Mouse (Mus musculus): ENCODE data around the gene Btbd9. TPM values are rescaled to one million over a fixed set of nuclear protein-coding genes. Genes with fewer than 3 reads are reported as not detected.
A peak's percentile ranks its signal among the peaks of the same experiment; 100 is the strongest.

Gene Btbd9
- polyA plus RNA-seq, 1 experiment from 2014 or later: 41.1 TPM

DNA sequence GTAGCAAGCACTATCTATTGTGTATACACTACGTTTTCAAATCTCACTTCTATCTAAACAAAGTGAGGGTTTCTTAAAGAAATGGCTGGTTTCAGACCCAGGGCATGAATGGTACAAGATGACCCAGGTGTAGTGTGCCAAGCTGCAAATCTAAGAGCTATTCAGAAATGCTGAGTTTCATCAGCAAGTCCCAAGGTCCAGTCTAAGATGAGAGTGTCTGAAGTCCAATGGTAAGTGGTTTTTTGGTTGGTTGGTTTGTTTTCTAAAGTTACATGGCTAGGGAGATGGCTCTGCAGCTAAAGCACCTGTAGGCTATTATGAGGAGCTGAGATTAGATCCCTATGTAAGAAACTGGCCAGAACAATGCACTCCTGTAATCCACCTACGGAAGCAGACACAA is 246.8 kb downstream of the Btbd9 start:
- Histone ChIP-seq H3K9me3 (ENCODE audit: control insufficient read depth, low read length) (no peaks in the 10 kb centered on the region), H3K27me3 (ENCODE audit: control insufficient read depth, insufficient read depth, low read length) (no peaks in the 10 kb centered on the region), H3K36me3 (ENCODE audit: control insufficient read depth, insufficient read depth, low read length) (no peaks in the 10 kb centered on the region), H3K4me1 (ENCODE audit: control insufficient read depth, insufficient read depth, low read length) (no peaks in the 10 kb centered on the region), H3K27ac (replicated peaks; ENCODE audit: low read depth, low read length) (no peak overlapping the region), H3K9ac (ENCODE audit: low read length) (no peak overlapping the region), H3K4me3 (ENCODE audit: low read depth, low read length) (no peak overlapping the region), H3K4me2 (ENCODE audit: low read depth, severe bottlenecking) (no peak overlapping the region)
- no peak for ATAC-seq (ENCODE audit: insufficient number of reproducible peaks, low FRiP score, low TSS enrichment, low read depth)
- DNase-seq (ENCODE audit: low spot score): no peak
- 75% methylated on average over 2 of the region's 2 CpGs for WGBS

GRCm38 (mm10) chr17:30328924-30329323 is 247.4 kb downstream of the Btbd9 start:
- no peaks in the 10 kb centered on the region for H3K36me3 ChIP-seq (ENCODE audit: control insufficient read depth, insufficient read depth, low read length)
- no peak overlapping the region for H3K9ac ChIP-seq (ENCODE audit: low read length)
- no peaks in the 10 kb centered on the region for H3K27me3 ChIP-seq (ENCODE audit: control insufficient read depth, insufficient read depth, low read length)
- no peak overlapping the region for H3K4me3 ChIP-seq (ENCODE audit: low read depth, low read length)
- whole genome bisulfite sequencing: 63% methylated on average over 5 of the region's 5 CpGs
- H3K9me3 ChIP-seq (ENCODE audit: control insufficient read depth, low read length): no peaks in the 10 kb centered on the region
- DNase-seq (ENCODE audit: low spot score): no peak
- H3K27ac ChIP-seq (replicated peaks; ENCODE audit: low read depth, low read length): no peak overlapping the region
- ATAC-seq (ENCODE audit: insufficient number of reproducible peaks, low FRiP score, low TSS enrichment, low read depth): no peak
- no peaks in the 10 kb centered on the region for H3K4me1 ChIP-seq (ENCODE audit: control insufficient read depth, insufficient read depth, low read length)
- no peak overlapping the region for H3K4me2 ChIP-seq (ENCODE audit: low read depth, severe bottlenecking)

DNA sequence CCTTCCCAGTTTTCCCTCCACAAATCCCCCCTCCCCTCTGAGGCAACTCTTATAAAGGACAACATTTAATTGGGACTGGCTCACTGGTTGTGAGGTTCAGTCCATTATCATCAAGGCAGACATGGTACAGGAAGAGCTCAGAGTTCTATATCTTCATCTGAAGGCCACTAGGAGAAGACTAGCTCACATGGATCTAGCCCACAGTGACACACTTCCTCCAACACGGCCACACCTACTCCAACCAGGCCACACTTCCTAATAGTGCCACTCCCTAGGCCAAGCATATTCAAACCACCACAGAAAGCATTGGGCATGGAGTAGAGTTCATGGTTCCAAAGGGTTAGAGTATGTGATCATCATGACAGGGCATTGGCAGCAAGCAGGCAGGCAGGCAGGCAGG is 249.4 kb downstream of the Btbd9 start:
- no peaks in the 10 kb centered on the region for H3K9me3 ChIP-seq (ENCODE audit: control insufficient read depth, low read length)
- 85% methylated on average over 1 of the region's 1 CpGs for WGBS
- ATAC-seq (ENCODE audit: insufficient number of reproducible peaks, low FRiP score, low TSS enrichment, low read depth): no peak

DNA sequence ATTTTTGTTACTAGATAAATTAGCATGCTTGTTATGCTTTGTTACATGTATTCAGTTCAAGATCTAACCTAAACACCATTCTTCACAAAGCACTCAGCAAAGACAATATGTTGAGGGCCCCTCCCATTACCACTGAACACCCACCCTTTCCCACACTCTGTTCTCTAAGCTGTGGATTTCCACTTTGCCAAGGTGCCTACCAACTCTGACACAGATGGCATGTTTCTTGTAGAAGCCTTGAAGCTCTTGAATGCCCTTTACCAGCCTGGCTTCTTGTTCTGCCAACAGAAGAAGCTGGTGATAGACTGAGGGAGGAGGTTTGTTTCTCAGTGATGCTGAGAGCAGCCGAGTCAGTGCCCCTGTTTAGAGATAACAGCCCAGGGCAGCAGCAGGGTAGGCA is 256.0 kb downstream of the Btbd9 start:
- no peaks in the 10 kb centered on the region for H3K27me3 ChIP-seq (ENCODE audit: control insufficient read depth, insufficient read depth, low read length)
- H3K27ac ChIP-seq (replicated peaks; ENCODE audit: low read depth, low read length): no peak overlapping the region
- no peaks in the 10 kb centered on the region for H3K9me3 ChIP-seq (ENCODE audit: control insufficient read depth, low read length)
- 80% methylated on average over 1 of the region's 1 CpGs for WGBS
- no peak overlapping the region for H3K9ac ChIP-seq (ENCODE audit: low read length)
- H3K4me3 ChIP-seq (ENCODE audit: low read depth, low read length): no peak overlapping the region
- H3K4me2 ChIP-seq (ENCODE audit: low read depth, severe bottlenecking): no peak overlapping the region
- ATAC-seq (ENCODE audit: insufficient number of reproducible peaks, low FRiP score, low TSS enrichment, low read depth): no peak
- no peaks in the 10 kb centered on the region for H3K4me1 ChIP-seq (ENCODE audit: control insufficient read depth, insufficient read depth, low read length)
- H3K36me3 ChIP-seq (ENCODE audit: control insufficient read depth, insufficient read depth, low read length): no peaks in the 10 kb centered on the region
- DNase-seq (ENCODE audit: low spot score): no peak

More for the DNA sequence above, 249.4 kb downstream of the Btbd9 start:
- Histone ChIP-seq H3K27ac (replicated peaks; ENCODE audit: low read depth, low read length) (no peak overlapping the region), H3K9ac (ENCODE audit: low read length) (no peak overlapping the region), H3K4me3 (ENCODE audit: low read depth, low read length) (no peak overlapping the region), H3K4me1 (ENCODE audit: control insufficient read depth, insufficient read depth, low read length) (no peaks in the 10 kb centered on the region), H3K27me3 (ENCODE audit: control insufficient read depth, insufficient read depth, low read length) (no peaks in the 10 kb centered on the region), H3K36me3 (ENCODE audit: control insufficient read depth, insufficient read depth, low read length) (no peaks in the 10 kb centered on the region), H3K4me2 (ENCODE audit: low read depth, severe bottlenecking) (no peak overlapping the region)
- DNase-seq (ENCODE audit: low spot score): no peak

- Histone ChIP-seq H3K27ac (replicated peaks; ENCODE audit: low read depth, low read length) (no peak overlapping the region), H3K9ac (ENCODE audit: low read length) (no peak overlapping the region), H3K4me2 (ENCODE audit: low read depth, severe bottlenecking) (no peak overlapping the region), H3K4me3 (ENCODE audit: low read depth, low read length) (no peak overlapping the region), H3K9me3 (ENCODE audit: control insufficient read depth, low read length) (no peaks in the 10 kb centered on the region), H3K27me3 (ENCODE audit: control insufficient read depth, insufficient read depth, low read length) (no peaks in the 10 kb centered on the region), H3K36me3 (ENCODE audit: control insufficient read depth, insufficient read depth, low read length) (no peaks in the 10 kb centered on the region), H3K4me1 (ENCODE audit: control insufficient read depth, insufficient read depth, low read length) (peaks cover 6% of the 10 kb centered on the region; the same call in 1 of the 2 replicates)
- 72% methylated on average over 4 of the region's 4 CpGs for WGBS
- DNase-seq (ENCODE audit: low spot score) (peak; percentile 33), ATAC-seq (ENCODE audit: insufficient number of reproducible peaks, low FRiP score, low TSS enrichment, low read depth) (no peak)
Measured at GRCm38 (mm10) chr17:30312688-30313087, 263.6 kb downstream of the Btbd9 start.

GRCm38 (mm10) chr17:30309627-30310026 is 266.7 kb downstream of the Btbd9 start:
- no peaks in the 10 kb centered on the region for H3K9me3 ChIP-seq (ENCODE audit: control insufficient read depth, low read length)
- H3K27ac ChIP-seq (replicated peaks; ENCODE audit: low read depth, low read length): no peak overlapping the region
- no peaks in the 10 kb centered on the region for H3K27me3 ChIP-seq (ENCODE audit: control insufficient read depth, insufficient read depth, low read length)
- WGBS: 68% methylated on average over 4 of the region's 4 CpGs
- DNase-seq (ENCODE audit: low spot score): no peak
- H3K4me1 ChIP-seq (ENCODE audit: control insufficient read depth, insufficient read depth, low read length): peaks cover 6% of the 10 kb centered on the region; the same call in 1 of the 2 replicates
- H3K4me3 ChIP-seq (ENCODE audit: low read depth, low read length): no peak overlapping the region
- no peak overlapping the region for H3K9ac ChIP-seq (ENCODE audit: low read length)
- no peaks in the 10 kb centered on the region for H3K36me3 ChIP-seq (ENCODE audit: control insufficient read depth, insufficient read depth, low read length)
- H3K4me2 ChIP-seq (ENCODE audit: low read depth, severe bottlenecking): no peak overlapping the region
- ATAC-seq (ENCODE audit: insufficient number of reproducible peaks, low FRiP score, low TSS enrichment, low read depth): no peak

- Histone ChIP-seq H3K27me3 (ENCODE audit: control insufficient read depth, insufficient read depth, low read length) (no peaks in the 10 kb centered on the region), H3K4me1 (ENCODE audit: control insufficient read depth, insufficient read depth, low read length) (peaks cover 8% of the 10 kb centered on the region; the same call in 1 of the 2 replicates), H3K27ac (replicated peaks; ENCODE audit: low read depth, low read length) (no peak overlapping the region), H3K4me3 (ENCODE audit: low read depth, low read length) (no peak overlapping the region), H3K9ac (ENCODE audit: low read length) (no peak overlapping the region), H3K4me2 (ENCODE audit: low read depth, severe bottlenecking) (no peak overlapping the region), H3K36me3 (ENCODE audit: control insufficient read depth, insufficient read depth, low read length) (no peaks in the 10 kb centered on the region), H3K9me3 (ENCODE audit: control insufficient read depth, low read length) (no peaks in the 10 kb centered on the region)
- DNase-seq (ENCODE audit: low spot score) (no peak), ATAC-seq (ENCODE audit: insufficient number of reproducible peaks, low FRiP score, low TSS enrichment, low read depth) (no peak)
- WGBS: 79% methylated on average over 4 of the region's 4 CpGs
Measured at GRCm38 (mm10) chr17:30308889-30309288, 267.4 kb downstream of the Btbd9 start.

GRCm38 (mm10) chr17:30308317-30308716 is 268.0 kb downstream of the Btbd9 start:
- H3K27me3 ChIP-seq (ENCODE audit: control insufficient read depth, insufficient read depth, low read length): no peaks in the 10 kb centered on the region
- H3K4me2 ChIP-seq (ENCODE audit: low read depth, severe bottlenecking): no peak overlapping the region
- H3K9me3 ChIP-seq (ENCODE audit: control insufficient read depth, low read length): no peaks in the 10 kb centered on the region
- no peak for DNase-seq (ENCODE audit: low spot score)
- no peak overlapping the region for H3K4me3 ChIP-seq (ENCODE audit: low read depth, low read length)
- H3K4me1 ChIP-seq (ENCODE audit: control insufficient read depth, insufficient read depth, low read length): peaks cover 8% of the 10 kb centered on the region; the same call in 1 of the 2 replicates
- ATAC-seq (ENCODE audit: insufficient number of reproducible peaks, low FRiP score, low TSS enrichment, low read depth): no peak
- no peak overlapping the region for H3K27ac ChIP-seq (replicated peaks; ENCODE audit: low read depth, low read length)
- no peaks in the 10 kb centered on the region for H3K36me3 ChIP-seq (ENCODE audit: control insufficient read depth, insufficient read depth, low read length)
- no peak overlapping the region for H3K9ac ChIP-seq (ENCODE audit: low read length)
- 87% methylated on average over 13 of the region's 13 CpGs for WGBS

- no peak for DNase-seq (ENCODE audit: low spot score)
- no peaks in the 10 kb centered on the region for H3K36me3 ChIP-seq (ENCODE audit: control insufficient read depth, insufficient read depth, low read length)
- H3K4me1 ChIP-seq (ENCODE audit: control insufficient read depth, insufficient read depth, low read length): peaks cover 4% of the 10 kb centered on the region; the same call in 1 of the 2 replicates
- no peak overlapping the region for H3K27ac ChIP-seq (replicated peaks; ENCODE audit: low read depth, low read length)
- ATAC-seq (ENCODE audit: insufficient number of reproducible peaks, low FRiP score, low TSS enrichment, low read depth): no peak
- 83% methylated on average over 10 of the region's 10 CpGs for WGBS
- no peaks in the 10 kb centered on the region for H3K27me3 ChIP-seq (ENCODE audit: control insufficient read depth, insufficient read depth, low read length)
- no peak overlapping the region for H3K9ac ChIP-seq (ENCODE audit: low read length)
- H3K4me2 ChIP-seq (ENCODE audit: low read depth, severe bottlenecking): no peak overlapping the region; the same call in 1 of the 2 replicates
- no peaks in the 10 kb centered on the region for H3K9me3 ChIP-seq (ENCODE audit: control insufficient read depth, low read length)
- H3K4me3 ChIP-seq (ENCODE audit: low read depth, low read length): no peak overlapping the region
Measured at GRCm38 (mm10) chr17:30307168-30307567, 269.1 kb downstream of the Btbd9 start.
